Mouse (Mus musculus) left cerebral cortex, adult 2 months (tissue): ENCODE results near the gene Gatad2b. TPM values are rescaled to one million over a fixed set of nuclear protein-coding genes. Genes with fewer than 3 reads are reported as not detected.

Experiments
- DNase-seq, 2 experiments: peaks; one replicate each; pipeline ENCODE4 v3.0.0; 2021 to 2022; ENCODE audit warnings: low spot score in 2 of 2, mixed read lengths in 1 of 2; ENCODE audit errors: extremely low spot score in 1 of 2
- H3K27ac ChIP-seq: fragments of 200-600 bp; 2 replicates; pipeline ENCODE4 v1.8.1; 2022
- H3K4me3 ChIP-seq: fragments of 200-600 bp; 2 replicates; pipeline ENCODE4 v1.8.1; 2022
- CTCF ChIP-seq: fragments of 200-600 bp; IDR thresholded peaks from 2 replicates; pipeline ENCODE4 v1.8.1; 2022; ENCODE audit warnings: antibody characterized with exemption, mild to moderate bottlenecking, moderate library complexity
- intact Hi-C: fragments of 180-260 bp; cut with DNase I; formaldehyde crosslinking; loops from one replicate; pipeline ENCODE4 v1.15.1; 2025
- microRNA-seq, 2 experiments: library from miRNA; unstranded; fragments of <30 nt; microRNA quantifications; one replicate each; pipeline ENCODE4 v1.2.0; 2021
- total RNA-seq, 2 experiments: library from RNA; stranded (reverse); gene quantifications; 2 replicates each; pipeline ENCODE4 v1.2.3; 2021

The Gatad2b gene
- total RNA-seq, 2 experiments from 2014 or later: 93.5 to 103 TPM

- intact Hi-C loops: loop anchor here (1.0 to 5.0 kb wide), 3 partner anchors 54 to 295 kb away; partner anchors contain the start of gene S100a7a
- Histone ChIP-seq H3K27ac (no peak overlapping the region), H3K4me3 (no peak overlapping the region)
- peak; percentile 58 to 75 for DNase-seq
- TF ChIP-seq CTCF: peak; percentile 98
Measured at GRCm38 (mm10) chr3:90412312-90413010, 119.5 kb downstream of the Gatad2b start.

DNA sequence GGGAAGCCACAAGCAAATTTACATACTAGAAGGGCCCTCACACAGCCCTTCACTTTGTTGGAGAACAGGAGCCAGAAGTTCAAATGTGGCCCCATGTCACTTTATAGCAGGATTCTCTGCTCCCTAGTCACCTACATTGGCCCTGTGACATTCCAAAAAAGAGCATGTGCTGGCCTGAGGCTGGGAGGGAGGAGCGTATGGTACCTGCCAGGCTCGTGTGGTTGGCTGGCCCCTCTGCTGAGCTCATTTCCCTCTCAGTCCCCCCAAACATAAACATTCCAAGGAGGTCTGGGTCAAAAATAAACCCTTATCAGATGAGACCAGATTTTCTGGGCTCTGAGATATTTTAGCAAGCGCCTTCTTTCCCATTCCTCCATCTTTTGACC, 120.0 kb downstream of the Gatad2b start:
- no peak for DNase-seq
- intact Hi-C loops: loop anchor here (5.0 kb wide), 2 partner anchors 239 to 294 kb away; partner anchors contain the start of gene S100a7a
- TF ChIP-seq CTCF: no peak
- Histone ChIP-seq H3K27ac (no peak overlapping the region), H3K4me3 (no peak overlapping the region)

Small RNAs within 50 kb of the gene (microRNA-seq; reads per million reads assigned to microRNA genes)
- gene Mir7012: 0.49 to 0.96 reads per million in 2 experiments

Other genes starting within 250 kb of the Gatad2b start
- 10 to 100 TPM; 95.2 to 98.7 TPM for gene 4933434E20Rik, start 241.5 kb upstream of the Gatad2b start, total RNA-seq
- 100 to 1,000 TPM; 180 to 197 TPM for gene Ubap2l, start 240.6 kb upstream of the Gatad2b start, total RNA-seq
- 100 to 1,000 TPM; 182 to 193 TPM for gene Tpm3, start 220.5 kb upstream of the Gatad2b start, total RNA-seq
- under 1 TPM; 0.36 to 0.42 TPM for gene Nup210l, start 189.0 kb upstream of the Gatad2b start, total RNA-seq
- 100 to 1,000 TPM; 799 to 888 TPM for gene Rps27, start 79.5 kb upstream of the Gatad2b start, total RNA-seq
- 1 to 10 TPM; 7.9 to 8.9 TPM for gene Rab13, start 79.5 kb upstream of the Gatad2b start, total RNA-seq
- gene Jtb, start 61.6 kb upstream of the Gatad2b start, total RNA-seq: 10 to 100 TPM; 43.8 to 49.5 TPM
- under 1 TPM; 0.42 to 0.50 TPM for gene Creb3l4, start 49.7 kb upstream of the Gatad2b start, total RNA-seq
- gene Slc39a1, start 45.0 kb upstream of the Gatad2b start, total RNA-seq: 10 to 100 TPM; 38.8 to 43.0 TPM
- 10 to 100 TPM; 39.5 to 43.6 TPM for gene Crtc2, start 39.0 kb upstream of the Gatad2b start, total RNA-seq
- 10 to 100 TPM; 35.0 to 36.7 TPM for gene Dennd4b, start 28.0 kb upstream of the Gatad2b start, total RNA-seq
- gene Slc27a3, start 96.8 kb downstream of the Gatad2b start, total RNA-seq: 1 to 10 TPM; 8.1 to 8.3 TPM
- gene Ints3, start 140.4 kb downstream of the Gatad2b start, total RNA-seq: 10 to 100 TPM; 62.1 to 65.7 TPM
- gene Npr1, start 172.7 kb downstream of the Gatad2b start, total RNA-seq: 1 to 10 TPM; 3.3 TPM
- 10 to 100 TPM; 75.1 to 92.3 TPM for gene Ilf2, start 182.9 kb downstream of the Gatad2b start, total RNA-seq
- 10 to 100 TPM; 48.8 to 50.9 TPM for gene Snapin, start 197.9 kb downstream of the Gatad2b start, total RNA-seq
- gene Chtop, start 216.3 kb downstream of the Gatad2b start, total RNA-seq: 100 to 1,000 TPM; 164 TPM
- gene S100a1, start 221.2 kb downstream of the Gatad2b start, total RNA-seq: 100 to 1,000 TPM; 119 to 123 TPM
- 10 to 100 TPM; 15.4 to 18.1 TPM for gene S100a13, start 221.3 kb downstream of the Gatad2b start, total RNA-seq
- gene S100a14, start 233.7 kb downstream of the Gatad2b start, total RNA-seq: under 1 TPM in 1 of 2 experiments, not detected in 1; 0.34 TPM
- 10 to 100 TPM; 60.2 to 70.1 TPM for gene S100a16, start 244.1 kb downstream of the Gatad2b start, total RNA-seq